Mouse (Mus musculus) spleen, postnatal 14 days (tissue): ENCODE results near the gene Tnnt3.

Experiments used
- DNase-seq, 2 experiments: peaks; one replicate each; pipeline ENCODE4 v3.0.0; 2021 to 2022; ENCODE audit warnings: low spot score in 2 of 2

Gene Tnnt3

DNA sequence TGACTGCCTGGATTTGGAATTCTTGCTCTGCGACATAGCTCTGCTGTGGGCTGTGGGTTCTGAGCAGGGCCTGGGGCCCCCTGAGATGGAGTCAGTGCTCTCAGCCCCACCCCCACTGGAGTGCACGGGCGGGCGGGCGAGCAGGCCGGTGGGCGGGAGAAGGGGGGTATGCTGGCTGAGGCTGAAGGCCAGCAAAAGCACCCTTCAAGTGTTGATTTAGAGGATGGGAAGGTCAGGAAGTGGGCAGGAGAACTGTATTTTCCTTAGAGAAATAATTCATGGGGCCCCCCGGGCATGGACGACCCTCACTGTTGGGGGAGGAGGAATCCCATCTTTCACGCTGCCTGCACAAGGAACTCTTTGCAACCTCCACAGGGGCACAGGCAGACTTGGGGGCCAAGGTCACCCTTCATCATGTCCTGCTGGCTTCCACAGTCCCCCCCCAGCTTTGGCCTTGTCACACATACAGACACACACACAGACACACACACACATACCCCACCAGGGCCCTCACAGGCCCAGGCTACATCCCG, 44.2 kb downstream of the Tnnt3 start:
- no peak for DNase-seq

DNA sequence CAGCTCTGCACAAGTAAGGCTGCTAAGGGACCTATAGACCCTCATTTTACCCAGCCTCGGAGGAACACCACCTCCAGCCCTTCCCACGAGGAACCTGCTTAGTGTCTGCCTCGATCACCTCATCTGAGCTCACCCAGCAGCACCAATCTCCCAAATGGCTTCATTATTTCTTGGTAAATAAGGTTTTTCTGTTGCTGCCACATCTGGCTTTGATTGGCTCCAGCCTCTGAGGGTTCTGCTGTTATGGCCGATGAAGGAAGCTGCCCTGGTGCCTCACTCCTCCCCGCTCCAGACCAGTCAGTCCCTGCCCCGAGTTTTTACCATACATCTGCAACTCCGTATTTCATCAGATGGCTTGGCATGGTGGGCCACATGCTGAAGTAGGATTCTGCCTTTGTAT, 47.3 kb downstream of the Tnnt3 start:
- no peak for DNase-seq

DNA sequence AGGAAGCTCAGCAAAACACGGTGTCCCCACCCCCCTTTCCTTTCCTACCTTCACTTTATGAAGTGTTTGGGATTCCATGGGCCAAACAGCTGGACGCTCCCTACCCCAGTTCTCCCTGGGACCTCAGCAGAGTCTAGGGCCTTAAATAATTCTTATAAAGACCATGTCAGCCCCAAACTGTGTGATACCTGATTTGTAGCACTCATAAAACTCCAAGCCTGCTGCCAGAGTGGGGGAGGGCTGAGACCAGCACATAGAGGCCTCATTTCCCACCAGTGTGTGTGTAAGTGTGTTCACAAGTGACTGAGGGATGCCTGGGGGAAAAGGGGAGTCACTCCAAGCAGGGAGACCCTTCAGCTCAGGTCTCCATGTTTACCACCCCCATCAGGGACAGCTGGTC, 49.2 kb downstream of the Tnnt3 start:
- no peak for DNase-seq

DNA sequence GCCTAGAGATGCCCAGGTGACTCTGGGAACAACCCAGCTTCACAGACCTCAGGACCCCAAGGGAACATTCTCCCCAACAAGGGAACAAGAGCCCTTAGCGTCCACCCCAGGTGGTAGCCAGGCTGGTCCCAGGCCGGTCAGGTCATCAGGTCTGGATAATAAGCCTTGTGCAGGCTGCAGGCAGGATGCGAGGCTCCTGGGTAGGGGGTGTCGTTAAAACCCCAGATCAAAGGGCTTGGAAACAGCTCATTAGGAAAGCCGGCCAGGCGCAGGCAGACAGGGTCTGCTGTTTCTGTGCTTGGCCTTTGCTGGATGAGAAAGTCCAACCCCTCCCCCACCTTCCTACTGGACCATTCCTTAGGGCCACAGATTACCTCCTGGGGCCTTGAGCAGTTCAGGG, 50.1 kb downstream of the Tnnt3 start:
- DNase-seq = no peak

DNA sequence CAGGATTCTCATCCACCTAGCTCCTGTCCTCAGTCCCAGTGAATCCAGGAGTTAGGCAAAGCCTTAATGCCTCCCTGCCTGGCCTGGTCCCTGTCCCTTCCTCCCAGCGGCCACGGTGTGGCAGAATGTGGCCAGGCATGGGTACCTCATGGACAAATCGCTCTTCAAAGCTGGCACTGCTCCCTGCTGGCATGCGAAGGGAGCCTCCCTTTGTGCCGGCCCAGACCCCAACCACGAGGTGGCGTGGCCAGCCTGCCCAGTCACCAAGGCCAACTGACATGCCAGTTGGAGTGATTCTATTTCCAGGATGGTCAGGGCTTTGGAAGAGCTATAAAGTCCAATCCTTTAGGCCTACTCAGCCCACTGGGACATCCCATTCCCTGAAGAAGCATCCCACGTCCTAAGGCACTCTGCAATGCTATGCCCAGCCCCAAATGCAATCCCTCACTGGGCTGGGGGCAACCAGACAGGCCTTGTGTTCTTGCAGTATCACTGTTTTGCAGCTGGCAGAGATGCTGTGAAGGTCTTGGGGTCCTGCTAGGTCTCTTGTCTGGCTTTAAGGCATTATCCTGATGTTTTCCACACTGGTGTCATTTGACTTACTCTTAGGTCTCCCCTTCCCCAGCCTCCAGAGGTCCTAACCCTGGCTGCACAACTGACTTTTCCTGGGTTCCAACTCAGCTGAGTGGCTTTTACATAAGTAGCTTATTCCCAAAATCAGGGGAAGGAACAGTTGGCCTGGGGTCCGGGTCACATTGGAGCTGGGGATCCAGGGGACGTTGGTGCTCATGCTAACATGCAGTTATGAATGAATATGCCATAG, 51.5 kb downstream of the Tnnt3 start:
- no peak for DNase-seq

DNA sequence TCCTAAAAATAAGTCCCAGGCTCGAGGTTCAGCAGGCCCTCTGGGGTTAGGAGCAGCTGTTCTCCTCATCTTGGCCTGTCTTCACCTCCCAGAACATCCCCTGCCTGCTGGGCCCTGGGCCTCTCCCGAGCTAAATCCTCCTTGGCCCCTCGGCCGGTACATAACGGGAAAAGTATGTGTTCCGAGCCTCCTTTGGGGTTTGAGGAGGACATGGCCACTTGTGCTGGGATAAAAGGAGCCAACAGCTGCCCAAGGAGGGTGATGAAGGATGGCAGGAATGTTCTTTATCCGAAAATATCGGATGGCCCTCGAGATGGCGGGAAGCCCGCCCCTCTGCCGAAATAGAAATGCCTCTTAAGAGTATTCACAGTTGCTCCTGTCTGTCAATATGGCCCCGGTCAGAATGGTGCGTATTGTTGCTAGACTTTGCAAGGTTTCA, 52.3 kb downstream of the Tnnt3 start:
- DNase-seq = no peak

DNA sequence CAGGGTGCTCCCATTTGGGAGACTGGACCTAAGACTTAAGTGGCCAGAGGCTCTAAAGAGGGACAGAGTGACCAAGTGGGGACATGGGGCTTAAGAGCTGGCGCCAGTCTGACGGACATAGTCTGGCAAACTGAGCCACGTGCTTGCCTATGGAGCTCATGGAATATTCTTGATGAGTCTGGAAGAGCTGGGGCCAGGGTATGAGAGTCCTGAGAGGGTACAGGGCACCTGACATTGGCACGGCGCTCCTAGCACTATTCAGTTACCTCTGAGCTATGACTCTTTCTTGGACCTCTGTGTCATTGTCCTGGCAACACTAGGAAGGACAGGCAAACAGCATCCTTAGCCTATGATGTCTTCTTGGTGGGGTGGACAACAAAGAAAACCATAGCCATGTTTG, 53.1 kb downstream of the Tnnt3 start:
- DNase-seq = no peak

DNA sequence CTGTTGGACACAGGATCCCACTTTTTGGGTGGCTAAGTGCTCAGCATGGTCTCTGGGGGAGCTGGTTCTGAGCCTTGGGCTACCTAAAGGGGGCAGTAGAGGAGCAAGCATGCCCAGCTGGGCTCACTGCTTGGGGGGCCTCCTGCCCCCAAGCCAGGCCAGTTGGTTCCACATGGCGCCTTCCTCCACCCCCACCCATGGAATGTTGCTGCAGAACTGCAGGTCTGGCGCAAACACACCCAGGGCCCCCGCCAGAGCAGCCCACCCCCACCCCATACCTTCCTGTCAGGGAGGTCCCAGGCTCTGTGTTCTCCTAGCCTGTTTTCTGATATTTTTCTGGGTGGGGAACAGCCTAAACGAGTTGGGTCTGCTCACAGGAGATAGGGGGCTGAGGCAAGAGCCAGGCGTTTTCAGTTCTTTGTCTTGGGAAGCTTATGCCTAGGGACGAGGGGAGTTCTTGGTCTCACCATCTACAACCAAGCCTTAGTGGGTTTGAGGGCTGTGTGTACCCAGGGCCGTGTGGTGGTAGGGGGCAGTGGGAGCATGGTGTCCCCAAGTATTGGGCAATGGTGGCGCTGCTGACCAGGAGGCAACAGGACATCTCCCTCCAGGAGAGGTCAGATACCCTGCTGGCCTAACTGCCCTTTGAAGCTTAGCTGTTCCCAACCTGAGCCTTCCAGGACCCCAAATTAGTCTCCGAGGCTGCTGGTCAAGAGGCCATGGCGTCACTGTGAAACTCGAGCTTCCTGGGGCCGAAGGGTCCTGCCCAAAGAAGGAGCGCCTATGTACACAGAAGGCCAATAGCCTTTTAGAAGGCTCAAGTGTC, 54.2 kb downstream of the Tnnt3 start:
- DNase-seq = no peak

DNA sequence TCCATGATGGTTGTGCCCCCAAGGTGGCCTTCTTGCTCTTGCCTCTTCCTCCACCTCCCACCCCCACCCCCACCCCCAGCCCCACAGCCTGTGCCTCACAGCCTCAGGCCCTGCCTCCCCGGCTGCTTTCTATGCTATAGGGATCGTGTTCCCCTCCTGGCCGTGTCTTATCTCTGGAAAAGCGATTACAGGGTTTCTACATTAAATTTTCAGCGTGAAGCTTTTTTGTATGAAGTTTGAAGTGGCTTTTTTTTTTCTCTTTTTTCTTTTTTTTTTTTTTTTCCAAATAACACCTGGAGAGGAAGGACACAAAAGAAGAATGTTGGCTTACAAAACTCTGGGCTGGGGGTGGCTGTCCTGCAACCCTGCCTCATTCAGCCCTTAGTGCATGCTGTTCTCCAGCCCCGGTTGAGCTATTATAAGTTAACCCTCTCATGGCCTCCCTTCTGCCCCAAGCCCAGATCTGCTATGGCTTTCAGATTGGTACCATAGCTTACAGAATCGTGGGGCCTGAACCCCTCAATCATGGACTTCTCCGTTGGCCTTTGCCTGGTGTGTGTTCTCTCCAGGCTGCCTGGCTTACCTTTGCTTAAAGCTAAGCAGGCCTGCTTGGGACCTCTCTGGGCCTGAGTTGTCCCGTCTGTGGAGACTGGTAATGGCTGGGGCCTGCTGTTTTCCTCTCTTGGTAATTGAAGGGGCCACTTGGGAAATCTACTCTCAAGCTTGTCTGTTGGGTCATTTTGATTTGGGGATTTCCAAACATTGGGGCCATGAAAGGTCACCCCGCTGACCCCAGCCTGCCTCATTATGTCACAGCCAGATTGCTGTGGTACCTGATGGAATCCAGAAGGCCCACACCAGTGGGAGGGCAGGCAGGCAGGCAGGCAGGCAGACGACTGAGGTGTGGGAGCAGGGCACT, 55.0 kb downstream of the Tnnt3 start:
- no peak for DNase-seq

DNA sequence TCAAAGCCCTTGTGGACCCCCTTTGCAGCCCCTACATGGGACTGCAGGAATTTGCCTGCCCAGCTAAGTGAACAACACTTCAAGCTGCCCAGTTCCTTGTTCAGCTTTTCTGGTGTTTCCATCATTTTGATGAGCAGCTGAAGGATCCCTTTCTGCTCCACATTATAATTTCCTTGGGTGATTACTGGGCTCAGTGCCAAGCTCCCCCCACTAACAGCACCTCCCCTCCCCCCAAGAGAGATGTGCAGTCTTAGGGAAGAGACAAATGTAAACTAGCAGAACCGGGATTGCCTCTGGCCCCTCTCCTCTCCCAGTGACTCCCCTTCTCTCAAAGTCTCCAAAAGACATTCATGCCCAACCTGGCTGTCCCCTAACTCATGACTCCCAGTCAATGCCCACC, 56.0 kb downstream of the Tnnt3 start:
- no peak for DNase-seq

DNA sequence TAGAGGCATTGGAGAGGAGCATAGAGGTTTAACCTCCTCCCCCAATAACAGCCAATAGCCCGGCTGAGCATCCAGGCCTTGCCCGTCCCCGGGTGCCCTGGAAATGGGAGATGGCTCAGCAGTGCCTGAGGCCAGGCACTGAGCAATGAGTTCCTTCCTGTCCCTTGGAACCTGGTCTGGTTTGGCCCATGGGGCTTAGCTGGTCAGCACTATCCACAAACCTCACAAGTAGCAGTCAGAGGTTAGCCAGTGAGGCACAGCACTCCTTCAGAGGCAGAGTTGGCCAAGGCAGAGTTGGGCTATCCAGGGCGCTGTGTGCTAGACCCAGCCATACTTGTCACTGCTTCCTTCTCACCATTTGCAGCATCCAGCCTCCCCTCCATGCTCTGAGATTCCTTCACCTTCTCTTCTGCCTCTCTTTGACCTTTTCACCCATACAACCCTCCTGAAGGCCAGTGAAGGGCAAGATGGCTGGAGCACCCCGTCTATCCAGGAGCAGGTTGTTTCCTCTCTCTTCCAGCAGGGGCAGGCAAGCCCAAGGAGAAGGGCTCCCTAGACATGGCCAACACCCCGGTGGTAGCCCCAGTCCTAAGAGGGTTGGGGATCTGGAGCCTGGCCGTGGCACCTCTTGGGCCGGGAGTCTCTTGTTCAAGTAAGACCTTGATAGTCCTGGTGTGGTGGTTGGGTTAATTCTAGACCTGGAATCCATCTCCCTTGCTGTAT, 56.9 kb downstream of the Tnnt3 start:
- no peak for DNase-seq

DNA sequence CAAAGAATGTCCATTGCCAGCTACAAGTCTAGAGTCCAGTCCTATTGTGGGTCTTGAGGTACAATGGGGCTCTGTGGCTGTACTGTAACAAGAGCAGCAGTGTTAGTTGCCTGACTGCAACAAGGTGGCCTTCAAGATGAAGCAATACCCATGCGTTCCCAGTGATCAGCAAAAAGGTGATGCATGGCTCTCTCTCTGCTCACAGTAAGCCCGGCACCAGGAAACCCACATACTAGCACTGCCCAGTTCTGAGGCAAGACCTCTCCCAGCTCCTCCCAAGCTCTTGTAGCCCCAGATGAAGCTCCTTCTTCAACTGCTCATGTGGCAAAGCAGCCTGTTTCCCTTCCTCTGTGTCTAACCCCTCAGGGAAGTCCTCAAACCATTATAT, 57.4 kb downstream of the Tnnt3 start:
- DNase-seq = no peak

DNA sequence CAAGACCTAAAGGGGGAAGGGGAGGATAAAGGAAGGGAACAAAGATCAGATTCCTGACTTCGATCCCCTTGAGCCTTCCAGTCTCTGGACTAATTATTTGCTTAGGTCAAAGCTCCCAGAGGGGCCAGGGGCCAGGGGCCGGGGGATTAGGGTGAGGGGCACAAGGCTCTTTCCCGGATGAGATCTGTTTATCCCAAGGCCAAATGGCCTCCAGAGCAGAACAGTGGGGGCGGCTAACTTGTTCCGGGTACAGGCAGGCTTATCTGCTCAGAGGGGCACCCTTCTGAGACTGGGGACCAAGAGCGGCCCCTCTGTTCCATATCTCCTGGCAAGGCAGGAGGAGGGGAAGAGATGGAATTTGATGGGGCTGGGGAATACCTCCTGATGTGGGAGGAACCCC, 59.1 kb downstream of the Tnnt3 start:
- DNase-seq = no peak

DNA sequence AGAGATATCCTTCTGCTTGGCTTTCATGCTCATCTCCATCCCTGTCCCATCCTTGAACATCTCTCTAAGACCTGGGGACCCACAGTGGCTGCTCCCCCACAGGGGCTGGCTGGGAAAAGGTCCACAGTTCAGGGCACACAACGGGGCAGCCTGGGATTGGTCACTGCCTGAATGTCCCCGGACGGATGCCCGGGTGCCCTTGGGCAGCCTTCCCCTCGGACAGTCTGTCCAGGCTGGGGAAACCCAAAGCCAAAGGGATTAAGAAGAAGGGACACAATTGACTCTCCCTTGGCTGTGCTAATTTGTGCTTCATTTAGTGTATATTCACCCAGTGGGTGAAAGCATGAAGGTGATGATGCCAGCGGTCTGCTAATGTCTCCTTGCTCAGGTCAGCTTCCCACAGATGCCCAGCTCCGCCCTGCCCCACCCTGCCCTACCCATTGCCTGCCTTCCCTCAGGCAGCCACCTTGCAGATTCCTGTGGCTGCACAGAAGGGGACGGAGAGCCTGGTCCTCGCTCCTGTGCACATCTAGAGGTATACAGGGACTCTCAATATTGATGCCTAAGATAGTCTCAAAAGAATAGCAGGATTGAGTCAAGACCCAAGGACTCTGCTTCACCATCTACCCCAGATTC, 60.0 kb downstream of the Tnnt3 start:
- DNase-seq = no peak

DNA sequence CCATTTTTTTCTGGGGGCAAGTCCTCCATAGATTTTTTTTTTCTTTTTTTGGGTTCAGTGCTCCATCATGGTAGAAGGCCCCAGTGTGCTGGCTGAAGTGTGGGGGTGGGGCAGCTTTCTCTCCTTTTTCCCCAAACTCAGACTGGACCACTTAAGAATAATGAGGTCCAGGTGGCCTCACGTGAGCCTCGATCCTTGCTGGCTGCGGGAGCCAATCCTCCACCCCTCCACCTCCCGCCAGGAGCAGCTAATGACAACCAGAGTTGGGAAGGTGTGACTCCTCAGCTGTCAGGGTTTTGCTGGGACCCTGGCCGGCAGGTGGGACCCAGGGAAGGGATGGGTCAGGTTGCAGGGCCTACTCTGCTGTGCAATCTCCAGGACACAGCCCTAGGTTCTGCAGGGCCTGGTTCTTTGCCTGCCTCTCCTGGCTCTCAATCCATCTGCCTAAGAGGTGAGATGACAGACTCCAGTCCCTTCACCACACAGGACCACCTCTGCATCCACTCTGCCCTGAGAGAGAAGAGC, 61.1 kb downstream of the Tnnt3 start:
- no peak for DNase-seq

DNA sequence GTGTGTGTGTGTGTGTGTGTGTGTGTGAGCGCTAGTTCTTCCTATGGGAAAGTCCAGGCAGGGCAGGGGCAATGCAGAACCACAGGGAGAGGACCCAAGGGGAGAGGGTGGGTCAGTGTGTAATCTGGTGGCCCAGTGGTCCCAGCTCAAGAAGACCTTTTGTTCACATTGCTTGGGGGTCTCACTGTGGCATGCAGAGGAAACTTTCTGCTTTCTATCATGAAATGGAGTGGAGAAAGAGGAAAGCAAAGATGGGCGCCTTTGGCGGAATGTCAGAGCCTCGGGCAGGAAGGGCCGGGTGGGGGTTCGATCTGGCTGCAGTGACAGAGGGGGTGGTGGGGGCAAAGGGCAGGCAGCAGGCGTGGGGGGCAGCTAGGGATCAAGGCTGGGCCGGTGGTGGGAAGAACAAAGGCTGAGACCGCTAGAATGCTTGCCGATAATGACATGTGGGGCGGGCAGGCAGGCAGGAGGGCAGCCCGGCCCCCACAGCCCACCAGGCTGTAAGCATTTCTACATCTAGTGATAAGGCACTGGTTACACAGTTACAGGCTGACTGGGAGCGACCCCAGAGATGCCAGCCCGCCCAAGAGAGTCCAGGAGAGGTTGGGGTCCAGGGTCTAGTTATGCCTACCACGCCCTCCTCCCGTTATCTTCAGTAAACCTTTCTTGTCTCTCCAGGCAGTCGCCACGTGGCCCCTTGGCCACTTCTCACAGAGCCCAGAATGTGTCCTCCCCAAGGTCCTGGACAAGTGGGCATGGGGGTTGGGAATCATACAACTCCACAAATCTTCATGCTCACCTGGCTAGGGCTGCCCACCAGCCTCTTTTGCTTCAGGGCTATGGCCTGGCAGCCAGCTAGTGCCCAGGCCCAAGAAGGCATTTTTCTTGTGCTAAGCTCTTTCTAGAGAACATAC, 62.6 kb downstream of the Tnnt3 start:
- no peak for DNase-seq

DNA sequence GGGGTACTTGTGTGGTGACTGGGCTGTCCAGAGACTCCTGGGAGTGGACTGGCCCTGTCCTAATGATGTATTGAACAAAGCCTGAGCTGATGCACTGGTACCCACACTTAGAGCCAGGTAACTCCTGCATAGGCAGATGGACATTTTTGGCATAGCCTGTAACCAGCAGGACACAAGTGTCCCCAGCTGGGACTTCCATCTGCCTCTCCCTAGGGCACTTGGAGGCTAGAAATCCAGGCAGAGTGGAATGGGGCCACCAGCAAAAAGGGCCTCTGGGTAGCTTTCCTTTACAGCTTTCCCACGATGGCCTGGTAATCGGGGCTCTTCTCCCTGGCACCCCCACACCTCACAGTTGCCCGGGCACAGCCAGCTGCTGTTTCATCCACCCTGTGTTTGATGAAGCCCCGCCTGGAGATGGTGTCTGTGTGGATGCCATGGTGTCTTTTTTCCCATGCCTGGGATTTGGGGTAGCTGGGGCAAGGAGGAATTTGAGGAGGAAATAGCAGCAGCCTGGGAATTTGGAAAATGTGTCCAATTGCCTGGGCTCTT, 63.3 kb downstream of the Tnnt3 start:
- DNase-seq = no peak

DNA sequence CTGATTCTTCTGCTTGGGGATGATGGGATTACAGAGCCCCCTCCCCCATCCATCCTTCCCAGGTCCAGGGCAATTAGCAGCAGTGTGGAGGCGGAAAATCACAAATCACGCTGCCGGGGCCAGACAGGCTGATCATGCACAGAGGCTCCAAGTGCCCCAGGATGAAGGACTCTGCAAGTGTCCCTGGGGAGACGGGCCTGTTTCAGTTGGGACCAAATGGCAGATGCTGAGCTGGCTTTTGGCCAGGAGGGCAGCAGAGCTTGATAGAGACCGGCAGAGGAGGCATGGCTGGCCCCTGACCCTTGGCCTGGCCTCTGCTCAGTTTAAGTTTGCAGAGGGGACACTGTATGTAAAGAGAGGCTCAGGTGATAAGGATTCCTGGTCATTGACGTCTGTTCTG, 64.5 kb downstream of the Tnnt3 start:
- no peak for DNase-seq
